Mouse (Mus musculus) heart, postnatal 36 days (tissue): Measurements from ENCODE around the gene Dennd4b. TPM values are rescaled to one million over a fixed set of nuclear protein-coding genes. Genes with fewer than 3 reads are reported as not detected.
"Not testable (repeated sequence)": the region's sequence is repeated elsewhere in the genome, so short reads cannot be mapped to it uniquely, and the experiment has no call there.

Source experiments
- DNase-seq, 2 experiments: peaks; one replicate each; pipeline ENCODE4 v3.0.0; 2021 to 2022
- intact Hi-C: fragments of 180-260 bp; cut with DNase I; formaldehyde crosslinking; loops from one replicate; pipeline ENCODE4 v1.15.1; 2025
- total RNA-seq, 2 experiments: library from RNA; stranded (reverse); gene quantifications; 2 replicates each; pipeline ENCODE4 v1.2.3; 2021

The Dennd4b gene
- total RNA-seq, 2 experiments from 2014 or later: 34.0 to 34.5 TPM

DNA sequence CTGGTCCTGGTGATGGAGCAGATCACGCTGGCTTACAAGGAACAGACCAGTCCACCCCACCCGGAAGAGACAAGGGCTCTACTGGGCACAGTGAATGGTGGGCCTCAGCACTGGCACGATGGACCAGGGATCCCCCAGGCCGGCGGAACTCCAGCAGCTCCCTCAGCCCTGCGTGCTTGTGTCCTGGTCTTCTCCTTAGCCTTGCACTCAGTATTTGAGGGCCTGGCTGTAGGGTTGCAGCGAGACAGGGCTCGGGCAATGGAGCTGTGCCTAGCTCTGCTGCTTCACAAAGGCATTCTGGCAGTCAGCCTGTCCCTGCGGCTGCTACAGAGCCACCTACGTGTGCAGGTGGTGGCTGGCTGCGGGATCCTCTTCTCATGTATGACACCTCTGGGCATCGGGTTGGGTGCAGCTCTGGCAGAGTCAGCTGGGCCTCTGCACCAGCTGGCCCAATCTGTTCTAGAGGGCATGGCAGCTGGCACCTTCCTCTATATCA is 13.2 kb upstream of the Dennd4b start:
- DNase-seq: not testable (repeated sequence)
- intact Hi-C loops: loop anchor here (10.0 kb wide), 1 partner anchor 1697 kb away; the partner anchor contains the start of genes Lamtor2 and Ubqln4

GRCm38 (mm10) chr3:90252659-90253058 is 12.3 kb upstream of the Dennd4b start:
- DNase-seq: not testable (repeated sequence)
- intact Hi-C loops: loop anchor here (10.0 kb wide), 1 partner anchor 1698 kb away; the partner anchor contains the start of genes Lamtor2 and Ubqln4

- not testable (repeated sequence) for DNase-seq
- intact Hi-C loops: loop anchor here (10.0 kb wide), 1 partner anchor 1698 kb away; the partner anchor contains the start of genes Lamtor2 and Ubqln4
These were observed 11.8 kb upstream of the Dennd4b start for GRCm38 (mm10) chr3:90253174-90253573.

DNA sequence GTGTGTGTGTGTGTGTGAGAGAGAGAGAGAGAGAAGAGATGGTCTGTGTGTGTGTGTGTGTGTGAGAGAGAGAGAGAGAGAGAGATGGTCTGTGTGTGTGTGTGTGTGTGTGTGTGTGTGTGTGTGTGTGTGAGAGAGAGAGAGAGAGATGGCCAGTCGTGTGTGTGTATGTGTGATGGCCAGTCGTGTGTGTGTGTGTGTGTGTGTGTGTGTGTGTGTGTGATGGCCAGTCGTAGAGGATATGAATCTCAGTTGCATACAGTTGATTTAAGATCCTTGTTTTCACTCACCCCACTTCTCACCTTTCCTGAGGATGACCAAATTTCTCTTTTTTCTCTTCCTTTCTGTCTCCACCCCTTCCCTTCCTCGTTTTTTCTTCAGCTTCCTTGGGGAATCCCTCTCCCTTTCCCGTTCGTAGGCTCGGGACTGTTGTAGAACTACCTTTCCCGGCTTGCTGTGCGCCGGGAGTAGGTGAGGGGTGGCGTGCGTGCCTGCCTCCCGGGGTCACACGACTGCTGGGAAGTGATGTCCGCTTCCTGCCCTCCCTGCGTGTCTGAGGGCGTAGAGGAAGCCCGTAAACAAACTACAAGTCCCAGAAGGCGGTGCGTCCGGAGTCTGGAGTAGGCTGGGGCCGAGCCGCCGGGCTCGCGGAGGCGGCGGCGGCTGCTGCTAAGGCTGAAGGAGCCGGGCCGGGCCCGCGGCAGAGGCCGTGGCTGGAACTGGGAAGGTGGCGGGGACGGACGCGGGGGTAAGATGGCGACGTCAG is 11.1 kb upstream of the Dennd4b start, which contains the start of gene Crtc2:
Crtc2 (plus strand) TSS at position 511 of the 766 bp plus-strand sequence.
- intact Hi-C loops: loop anchor here (2.0 to 10.0 kb wide), 2 partner anchors 33 to 1699 kb away; partner anchors contain the start of genes Lamtor2 and Ubqln4
- peak; percentile 90 to 91 for DNase-seq

GRCm38 (mm10) chr3:90254419-90255193 is 10.4 kb upstream of the Dennd4b start:
- no peak for DNase-seq
- intact Hi-C loops: loop anchor here (2.0 to 10.0 kb wide), 2 partner anchors 34 to 1700 kb away; partner anchors contain the start of genes Lamtor2 and Ubqln4

GRCm38 (mm10) chr3:90255194-90255565 is 9.8 kb upstream of the Dennd4b start:
- DNase-seq: no peak

DNA sequence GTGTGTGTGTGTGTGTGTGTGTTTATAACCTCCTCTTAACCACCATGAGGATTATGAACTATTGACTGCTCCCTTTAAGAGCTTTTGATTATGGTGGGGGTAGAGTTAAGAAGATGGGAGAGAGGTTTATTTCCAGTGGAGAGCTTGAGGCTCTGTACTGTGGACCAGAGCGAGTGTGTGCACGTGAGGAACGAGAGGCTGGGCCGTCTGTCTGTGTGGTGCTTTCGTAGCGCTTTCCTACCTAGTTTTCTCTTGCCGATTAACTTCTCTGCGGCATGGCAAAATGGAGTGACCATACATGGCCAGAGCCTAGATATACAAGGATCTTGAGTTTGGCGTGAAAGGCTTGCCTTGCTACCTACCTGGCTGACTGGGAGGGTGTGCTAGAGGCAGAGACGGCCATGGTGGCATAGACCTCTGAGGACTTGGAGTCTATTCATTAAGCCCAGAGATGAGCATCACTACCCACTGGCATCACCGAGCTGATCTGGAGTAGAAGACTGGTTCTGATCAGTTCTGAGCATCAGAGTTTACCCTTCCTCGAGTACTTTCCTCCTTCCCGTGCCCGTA is 9.1 kb upstream of the Dennd4b start:
- no peak for DNase-seq
- intact Hi-C loops: loop anchor here (2.0 to 10.0 kb wide), 2 partner anchors 35 to 1701 kb away; partner anchors contain the start of genes Lamtor2 and Ubqln4

More at GRCm38 (mm10) chr3:90255194-90255565, 9.8 kb upstream of the Dennd4b start:
- intact Hi-C loops: loop anchor here (2.0 to 10.0 kb wide), 2 partner anchors 34 to 1700 kb away; partner anchors contain the start of genes Lamtor2 and Ubqln4

DNA sequence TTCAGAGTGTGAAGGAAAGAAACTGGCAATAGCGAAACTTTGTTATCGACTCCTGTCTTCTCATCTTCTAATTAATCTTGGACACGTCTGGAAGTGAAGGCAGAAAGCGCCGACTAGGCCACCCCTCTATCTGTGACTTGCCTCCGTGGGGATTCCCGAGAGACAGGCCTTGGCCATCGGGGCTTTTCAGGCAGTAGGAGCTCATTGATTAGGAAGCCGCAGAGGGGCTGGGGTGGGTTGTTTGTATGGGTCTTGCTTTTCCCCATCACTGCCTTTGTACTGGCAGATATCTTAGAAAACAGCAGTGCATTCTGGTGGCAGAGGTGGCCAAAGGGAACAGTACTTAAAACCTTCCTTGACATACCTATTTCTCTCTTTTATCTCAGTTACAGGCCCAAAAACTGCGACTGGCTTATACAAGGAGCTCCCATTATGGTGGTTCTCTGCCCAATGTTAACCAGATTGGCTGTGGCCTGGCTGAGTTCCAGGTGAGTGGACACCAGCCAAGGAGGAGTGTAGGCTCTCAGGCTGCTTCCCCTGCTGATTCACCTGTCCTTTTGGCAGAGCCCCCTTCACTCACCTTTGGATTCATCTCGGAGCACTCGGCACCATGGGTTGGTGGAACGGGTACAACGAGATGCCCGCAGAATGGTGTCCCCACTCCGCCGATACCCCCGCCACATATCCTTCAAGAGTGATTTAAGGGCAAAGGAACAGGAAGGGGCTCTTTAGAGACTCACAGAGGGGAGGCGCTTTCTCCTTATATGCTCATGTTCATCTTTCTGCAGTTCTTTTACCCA is 8.1 kb upstream of the Dennd4b start:
- DNase-seq: no peak

DNA sequence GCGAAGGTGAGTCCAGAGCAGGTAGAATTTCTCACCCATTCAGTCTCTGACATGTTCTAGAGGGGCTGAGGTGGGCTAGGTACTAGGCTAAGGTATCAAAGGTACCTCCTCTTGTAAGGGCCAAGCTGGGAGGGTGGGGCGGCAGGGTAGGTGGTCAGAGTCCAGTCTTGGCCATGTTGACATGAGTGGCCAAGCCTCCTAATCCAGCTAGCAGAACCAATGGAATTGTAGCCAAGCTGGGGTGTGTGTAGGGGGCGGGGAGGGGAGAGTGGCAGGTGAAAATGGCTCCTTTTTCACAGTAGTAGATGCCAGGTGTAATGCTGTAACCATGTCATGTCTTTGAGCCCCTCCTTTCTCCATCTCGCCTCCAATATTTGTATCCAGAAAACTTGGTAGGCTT is 6.5 kb upstream of the Dennd4b start:
- no peak for DNase-seq
- intact Hi-C loops: loop anchor here (10.0 kb wide), 1 partner anchor 1704 kb away; the partner anchor contains the start of genes Lamtor2 and Ubqln4

More for the DNA sequence above, 8.1 kb upstream of the Dennd4b start:
- intact Hi-C loops: loop anchor here (10.0 kb wide), 1 partner anchor 1702 kb away; the partner anchor contains the start of genes Lamtor2 and Ubqln4

DNA sequence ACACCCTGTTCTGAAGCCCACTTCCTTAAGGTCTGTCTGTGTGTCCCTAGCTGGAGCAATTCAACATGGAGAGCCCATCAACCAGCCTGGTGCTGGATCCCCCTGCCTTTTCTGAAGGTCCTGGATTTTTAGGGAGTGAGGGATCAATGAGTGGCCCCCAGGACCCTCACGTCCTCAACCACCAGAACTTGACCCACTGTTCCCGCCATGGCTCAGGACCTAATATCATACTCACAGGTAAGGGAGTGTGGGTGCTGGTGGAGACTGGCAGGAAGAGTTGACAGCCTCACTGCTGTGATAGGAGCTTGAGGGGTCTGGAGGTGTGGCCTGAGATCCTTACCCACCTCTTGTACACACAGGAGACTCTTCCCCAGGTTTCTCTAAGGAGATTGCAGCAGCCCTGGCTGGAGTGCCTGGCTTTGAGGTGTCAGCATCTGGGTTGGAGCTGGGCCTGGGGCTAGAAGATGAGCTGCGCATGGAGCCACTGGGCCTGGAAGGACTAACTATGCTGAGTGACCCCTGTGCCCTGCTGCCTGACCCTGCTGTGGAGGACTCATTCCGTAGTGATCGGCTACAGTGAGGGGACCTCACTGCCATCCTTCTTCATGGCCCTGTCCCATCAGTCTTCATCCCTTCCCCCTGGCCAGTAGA is 1.7 kb upstream of the Dennd4b start:
- intact Hi-C loops: no loop called here
- no peak for DNase-seq

DNA sequence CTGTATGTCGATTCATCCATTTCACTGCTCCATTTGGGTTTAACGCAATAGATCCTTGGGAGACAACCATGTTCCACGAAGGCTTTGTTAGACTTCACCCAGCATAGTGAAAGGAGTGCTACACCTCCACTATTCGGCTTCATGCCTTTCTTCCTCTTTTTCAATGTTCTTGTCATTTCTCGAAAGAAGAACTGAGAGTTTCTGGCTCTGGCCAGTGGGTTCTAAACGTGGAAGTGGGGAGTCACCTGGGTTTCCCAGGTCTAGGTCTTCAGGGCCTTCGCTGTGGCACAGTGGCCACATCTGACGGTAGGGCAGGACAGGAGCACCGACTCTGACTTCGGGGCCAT is 325 bp upstream of the Dennd4b start:
- no peak for DNase-seq
- intact Hi-C loops: loop anchor here (1.0 to 5.0 kb wide), 4 partner anchors 28 to 203 kb away; partner anchors contain the start of gene Npr1

GRCm38 (mm10) chr3:90265932-90266741 is 1.2 kb downstream of the Dennd4b start:
- peak; percentile 31 to 56 for DNase-seq
- intact Hi-C loops: loop anchor here (1.0 to 5.0 kb wide), 4 partner anchors 26 to 201 kb away; partner anchors contain the start of gene Npr1

GRCm38 (mm10) chr3:90266901-90267775 is 2.2 kb downstream of the Dennd4b start:
- no peak for DNase-seq
- intact Hi-C loops: loop anchor here (5.0 kb wide), 1 partner anchor 200 kb away; the partner anchor contains the start of gene Npr1

- no peak for DNase-seq
- intact Hi-C loops: loop anchor here (5.0 kb wide), 1 partner anchor 199 kb away; the partner anchor contains the start of gene Npr1
These were observed 3.2 kb downstream of the Dennd4b start for GRCm38 (mm10) chr3:90268190-90268589.

GRCm38 (mm10) chr3:90268971-90269370 is 4.0 kb downstream of the Dennd4b start:
- intact Hi-C loops: loop anchor here (5.0 kb wide), 1 partner anchor 198 kb away; the partner anchor contains the start of gene Npr1
- DNase-seq: no peak

DNA sequence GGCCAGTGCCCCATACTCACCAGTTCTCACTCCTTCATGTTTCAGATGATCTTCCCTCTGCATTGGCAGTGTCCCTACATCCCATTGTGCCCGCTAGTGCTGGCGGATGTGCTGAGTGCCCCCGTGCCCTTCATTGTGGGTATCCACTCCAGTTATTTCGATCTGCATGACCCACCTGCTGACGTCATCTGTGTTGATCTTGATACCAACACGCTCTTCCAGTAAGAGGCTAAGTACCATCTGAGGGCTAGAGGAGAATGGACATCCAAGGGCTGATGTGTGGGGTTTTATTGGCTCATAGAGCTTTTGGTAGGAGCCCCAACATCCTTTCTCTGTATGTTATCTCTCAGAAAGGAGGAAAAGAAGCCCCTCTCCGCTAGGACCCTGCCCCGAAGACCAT is 5.8 kb downstream of the Dennd4b start:
- intact Hi-C loops: no loop called here
- DNase-seq: no peak

- intact Hi-C loops: no loop called here
- no peak for DNase-seq
These were observed 7.2 kb downstream of the Dennd4b start for GRCm38 (mm10) chr3:90272170-90272569.
